17 mouse cellular contexts compared by ENCODE assay signal in genomic region chr10:69255594-69255993, GRCm38 (mm10). TPM values are rescaled to one million over a fixed set of nuclear protein-coding genes. Genes with fewer than 3 reads are reported as not detected.
DNase-seq lines count a peak whose midpoint lies in the region; ATAC-seq and TF ChIP-seq lines count a peak whose summit lies in the region.
"Had no signal": no experiment of that assay in that cellular context is flagged by ENCODE, and none has a peak within 500 bp of the region (broad histone marks: within the 10 kb centered on the region; RNA-seq: fewer than 3 reads in every experiment).

No protein-coding gene starts in this region.

- H3K4me2 ChIP-seq in heart, embryonic 12.5 days, result no peak overlapping the region
- no peak overlapping the region for H3K4me2 ChIP-seq in kidney, embryonic 16.5 days (replicated peaks; ENCODE audit: low read depth, low read length)
- H3K4me2 ChIP-seq in liver, embryonic 13.5 days, result no peak overlapping the region
- H3K4me2 ChIP-seq: forebrain, embryonic 15.5 days; limb, embryonic 15.5 days had no signal

- H3K36me3 ChIP-seq in heart, embryonic 12.5 days, result peaks cover 15% of the 10 kb centered on the region
- peaks cover 7% of the 10 kb centered on the region; the same call in 1 of the 2 replicates for H3K36me3 ChIP-seq in kidney, embryonic 16.5 days (ENCODE audit: insufficient read depth, low read length)
- no peaks in the 10 kb centered on the region for H3K36me3 ChIP-seq in MEL (ENCODE audit: control insufficient read depth in 1 of 2, insufficient read depth in 2 of 2, low read length in 2 of 2)
- no peaks in the 10 kb centered on the region for H3K36me3 ChIP-seq in liver, embryonic 13.5 days
- H3K36me3 ChIP-seq: forebrain, embryonic 15.5 days; limb, embryonic 15.5 days had no signal

- H3K27ac ChIP-seq in heart, embryonic 12.5 days (ENCODE audit: poor library complexity, severe bottlenecking), result peak overlapping the region; percentile 51
- peak overlapping the region; percentile 55 for H3K27ac ChIP-seq in kidney, embryonic 16.5 days (ENCODE audit: low read length)
- no peak overlapping the region for H3K27ac ChIP-seq in MEL (ENCODE audit: control insufficient read depth, low read depth, low read length)
- no peak overlapping the region for H3K27ac ChIP-seq in liver, embryonic 13.5 days
- H3K27ac ChIP-seq: forebrain, embryonic 15.5 days; limb, embryonic 15.5 days had no signal

- no peaks in the 10 kb centered on the region for H3K79me2 ChIP-seq in MEL (ENCODE audit: control insufficient read depth, insufficient read depth, low read length, poor library complexity)

- WGBS in heart, embryonic 12.5 days, result 31% methylated on average over 5 of the region's 5 CpGs
- WGBS in kidney, embryonic 16.5 days, result 45% methylated on average over 5 of the region's 5 CpGs
- 24% methylated on average over 5 of the region's 5 CpGs for WGBS in liver, embryonic 13.5 days (ENCODE audit: insufficient replicate concordance)

- TF ChIP-seq RAD21 in MEL (IDR thresholded peaks at IDR 0.05; ENCODE audit: low read depth, low read length), result no peak

- TF ChIP-seq EP300 in MEL (IDR thresholded peaks at IDR 0.05; ENCODE audit: low read depth in 1 of 2, low read length in 2 of 2), result peak; percentile 42 to 49; a peak in 2 of 4 replicates

- TF ChIP-seq POLR2A in MEL (IDR thresholded peaks at IDR 0.05; ENCODE audit: control insufficient read depth in 1 of 2, insufficient read depth in 1 of 2, low read depth in 1 of 2, low read length in 2 of 2, poor library complexity in 1 of 2), result no peak

- no peaks in the 10 kb centered on the region for H3K9me3 ChIP-seq in heart, embryonic 12.5 days (replicated peaks)
- no peaks in the 10 kb centered on the region for H3K9me3 ChIP-seq in kidney, embryonic 16.5 days (ENCODE audit: low read length)
- H3K9me3 ChIP-seq in MEL (replicated peaks; ENCODE audit: insufficient read depth, low read length), result no peaks in the 10 kb centered on the region
- no peaks in the 10 kb centered on the region for H3K9me3 ChIP-seq in liver, embryonic 13.5 days (replicated peaks)
- H3K9me3 ChIP-seq: forebrain, embryonic 15.5 days; limb, embryonic 15.5 days; megakaryocyte, embryonic 14.5 days had no signal

- TF ChIP-seq CTCF in MEL (IDR thresholded peaks at IDR 0.05 in 2 of 3, conservative IDR thresholded peaks at IDR 0.05 in 1 of 3; ENCODE audit: control insufficient read depth in 1 of 3, insufficient read depth in 1 of 3, low read depth in 2 of 3, low read length in 3 of 3, poor library complexity in 1 of 3, severe bottlenecking in 1 of 3), result no peak

- H3K27me3 ChIP-seq in heart, embryonic 12.5 days (replicated peaks), result no peaks in the 10 kb centered on the region
- H3K27me3 ChIP-seq in kidney, embryonic 16.5 days (ENCODE audit: insufficient read depth, low read length), result no peaks in the 10 kb centered on the region
- H3K27me3 ChIP-seq in MEL (ENCODE audit: control insufficient read depth in 1 of 2, insufficient read depth in 2 of 2, low read length in 2 of 2), result no peaks in the 10 kb centered on the region
- no peaks in the 10 kb centered on the region for H3K27me3 ChIP-seq in liver, embryonic 13.5 days
- H3K27me3 ChIP-seq: forebrain, embryonic 15.5 days; limb, embryonic 15.5 days; megakaryocyte, embryonic 14.5 days had no signal

- peaks cover 61% of the 10 kb centered on the region for H3K4me1 ChIP-seq in heart, embryonic 12.5 days (replicated peaks)
- H3K4me1 ChIP-seq in kidney, embryonic 16.5 days (ENCODE audit: insufficient read depth, low read length), result peaks cover 58% of the 10 kb centered on the region
- no peaks in the 10 kb centered on the region for H3K4me1 ChIP-seq in MEL (ENCODE audit: control insufficient read depth in 1 of 2, insufficient read depth in 2 of 2, low read length in 2 of 2)
- peaks cover 38% of the 10 kb centered on the region for H3K4me1 ChIP-seq in liver, embryonic 13.5 days (replicated peaks)

- H3K9ac ChIP-seq in heart, embryonic 12.5 days, result no peak overlapping the region
- no peak overlapping the region for H3K9ac ChIP-seq in kidney, embryonic 16.5 days (replicated peaks; ENCODE audit: low read length)
- H3K9ac ChIP-seq in MEL (ENCODE audit: control insufficient read depth, low read depth, low read length, poor library complexity, severe bottlenecking), result no peak overlapping the region
- no peak overlapping the region for H3K9ac ChIP-seq in liver, embryonic 13.5 days
- H3K9ac ChIP-seq: forebrain, embryonic 15.5 days; limb, embryonic 15.5 days had no signal

- no peak for DNase-seq in heart, adult 18-20 months
- no peak for DNase-seq in kidney, postnatal 14 days
- peak; percentile 7 for DNase-seq in MEL (ENCODE audit: low read depth, low spot score)
- DNase-seq in liver, embryonic 13.5 days, result no peak
- DNase-seq in layer of hippocampus, postnatal 14 days (ENCODE audit: low spot score in 2 of 2), result no peak
- no peak for DNase-seq in layer of hippocampus, adult 8-10 months (ENCODE audit: low spot score in 2 of 2)
- DNase-seq: cerebellum, postnatal 10 days; kidney, postnatal 4 days; layer of hippocampus, postnatal 36 days; thymus, postnatal 4 days had no signal

- no peak for ATAC-seq in heart, embryonic 12.5 days (ENCODE audit: insufficient number of reproducible peaks, low FRiP score)
- no peak for ATAC-seq in kidney, embryonic 16.5 days (ENCODE audit: low FRiP score, low TSS enrichment)
- ATAC-seq in liver, embryonic 13.5 days (ENCODE audit: low read depth), result peak; percentile 43; the same call in 1 of the 2 replicates
- ATAC-seq: forebrain, embryonic 15.5 days; lung, postnatal 0 days had no signal

- no peak overlapping the region for H3K4me3 ChIP-seq in heart, embryonic 12.5 days
- H3K4me3 ChIP-seq in kidney, embryonic 16.5 days (ENCODE audit: low read length), result no peak overlapping the region
- no peak overlapping the region for H3K4me3 ChIP-seq in MEL (ENCODE audit: control insufficient read depth in 1 of 2, insufficient read depth in 1 of 2, low read depth in 2 of 2, low read length in 2 of 2)
- H3K4me3 ChIP-seq in liver, embryonic 13.5 days (replicated peaks), result no peak overlapping the region
- H3K4me3 ChIP-seq: erythroblast, embryonic 14.5 days; forebrain, embryonic 15.5 days; limb, embryonic 15.5 days; megakaryocyte, embryonic 14.5 days had no signal

TF ChIP-seq in MEL, 35 proteins besides CTCF, POLR2A, EP300 and RAD21:
- TF ChIP-seq TCF12 (IDR thresholded peaks at IDR 0.05; ENCODE audit: low read depth, low read length), result peak; percentile 77
- 0 out of 2 replicates have a peak, but pooled peaks have one; percentile 37 for TF ChIP-seq GATA1 (IDR thresholded peaks at IDR 0.05; ENCODE audit: low read depth, low read length)
- TF ChIP-seq MYC (IDR thresholded peaks at IDR 0.05; ENCODE audit: low read depth, low read length), result no peak

RNA-seq across cellular contexts. Expression of gene A930033H14Rik, which starts 42.7 kb away (rescaled TPM):
- polyA plus RNA-seq in heart, embryonic 12.5 days (2016; fragmentation: Nextera tagmentation; extraction: Ambion mirVana), result 1.9 TPM in 2 replicates
- total RNA-seq in heart, adult 18-20 months (2021), result under 1 TPM; 0.72 to 0.85 TPM
- 2.2 and 2.3 TPM in 2 replicates for polyA plus RNA-seq in kidney, embryonic 16.5 days (2015; fragmentation: Nextera tagmentation; extraction: Ambion mirVana)
- not detected in 2 replicates for total RNA-seq in MEL (2012; rRNA removed)
- polyA plus RNA-seq in MEL (2012; ENCODE audit: insufficient read depth in 1 of 2, insufficient read length in 2 of 2, low read depth in 1 of 2, low replicate concordance in 2 of 2, missing spikeins in 1 of 2), result not detected
- 0.39 TPM in 2 replicates for polyA plus RNA-seq in liver, embryonic 13.5 days (2015; fragmentation: Nextera tagmentation; extraction: Ambion mirVana)
- total RNA-seq in layer of hippocampus, postnatal 14 days (2021), result 1 to 10 TPM; 3.8 to 4.7 TPM
- 1 to 10 TPM; 2.0 to 2.9 (median 2.2) TPM for total RNA-seq in layer of hippocampus, adult 8-10 months (2022)
- polyA plus RNA-seq: erythroblast, embryonic 14.5 days had no signal

Comparison
In these comparisons a context has a peak if more than half of its experiments do, and no peak if none do; other contexts are left out.
1. H3K27ac ChIP-seq: peak in heart, embryonic 12.5 days (single experiment) and kidney, embryonic 16.5 days (single experiment); none in MEL (single experiment) and liver, embryonic 13.5 days (single experiment).